Mouse (Mus musculus) thymus, adult 18-20 months (tissue): ENCODE data around the gene Pigc.

ENCODE experiments used
- DNase-seq, 2 experiments: peaks; one replicate each; pipeline ENCODE4 v3.0.0; 2022; ENCODE audit warnings: mixed read lengths in 2 of 2

Gene Pigc

GRCm38 (mm10) chr1:162008631-162009067, 39.7 kb downstream of the Pigc start:
- no peak for DNase-seq

DNA sequence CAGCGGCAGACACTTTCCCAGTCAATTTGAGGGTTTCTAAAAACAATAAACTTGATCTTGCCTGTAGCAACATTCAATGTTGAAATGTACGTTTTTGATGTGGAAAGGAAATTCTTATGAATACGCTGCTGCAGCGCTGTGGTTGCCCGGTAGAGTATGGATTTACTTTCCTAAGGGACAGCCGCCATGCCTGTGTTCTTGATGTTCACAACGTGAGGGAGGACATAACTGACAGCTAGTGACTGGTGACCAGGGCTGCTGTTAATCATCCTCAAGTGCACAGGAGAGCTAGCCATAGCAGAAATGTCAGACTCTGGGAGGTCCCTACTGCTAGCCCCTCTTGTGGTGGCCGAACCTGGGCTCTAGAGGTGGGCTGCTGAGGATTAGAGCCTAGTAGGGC, 40.1 kb downstream of the Pigc start:
- no peak for DNase-seq

GRCm38 (mm10) chr1:162011523-162012245, 42.7 kb downstream of the Pigc start:
- no peak for DNase-seq

GRCm38 (mm10) chr1:162013561-162013960, 44.6 kb downstream of the Pigc start:
- no peak for DNase-seq

DNA sequence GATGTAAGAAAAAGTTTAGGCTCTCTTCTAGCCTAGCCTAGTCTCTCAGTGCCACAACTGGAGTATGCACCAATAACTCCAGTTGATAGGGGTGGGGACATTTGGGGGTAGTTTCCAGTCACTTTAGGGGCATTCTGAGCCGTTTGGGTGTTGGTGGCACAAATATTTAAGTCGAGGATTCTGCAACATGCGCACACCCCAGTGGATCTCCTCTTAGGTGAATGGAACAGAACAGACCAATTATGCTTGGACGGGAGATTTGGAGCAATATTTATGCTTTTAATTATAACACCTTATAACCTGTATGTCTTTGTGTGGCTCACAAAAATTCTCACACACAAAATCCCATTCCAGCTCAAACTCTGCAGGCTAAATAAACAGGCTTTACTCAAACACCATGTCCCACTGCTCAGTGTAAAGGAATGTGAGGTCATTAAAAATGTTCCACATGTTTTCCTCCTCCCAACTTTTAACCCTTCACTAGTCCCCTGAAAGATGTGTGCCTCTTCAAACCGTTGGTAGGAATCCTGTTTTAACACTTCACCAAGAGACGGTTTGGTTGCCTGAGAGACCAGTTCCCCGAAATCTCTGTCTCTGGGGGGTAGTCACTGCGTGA, 46.4 kb downstream of the Pigc start:
- DNase-seq = no peak

DNA sequence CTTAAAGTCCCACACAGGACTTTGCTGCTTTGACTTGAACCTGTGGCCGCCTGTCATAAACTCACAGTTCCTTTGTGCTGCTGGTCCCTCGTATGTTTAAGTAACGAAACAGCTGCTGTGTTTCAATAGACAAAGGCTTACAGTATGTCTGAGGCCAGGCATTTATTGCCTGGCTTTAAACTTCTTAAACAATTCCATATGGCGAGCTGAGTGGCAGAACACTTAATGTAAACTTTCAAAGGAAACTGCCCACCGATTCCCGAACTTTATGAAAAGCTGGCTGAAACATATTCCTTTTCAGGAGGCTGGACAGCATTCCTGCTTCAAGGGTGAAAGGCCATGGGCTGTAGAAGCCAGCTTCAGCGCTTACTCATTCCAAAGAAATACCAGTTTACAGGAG, 48.0 kb downstream of the Pigc start:
- no peak for DNase-seq

DNA sequence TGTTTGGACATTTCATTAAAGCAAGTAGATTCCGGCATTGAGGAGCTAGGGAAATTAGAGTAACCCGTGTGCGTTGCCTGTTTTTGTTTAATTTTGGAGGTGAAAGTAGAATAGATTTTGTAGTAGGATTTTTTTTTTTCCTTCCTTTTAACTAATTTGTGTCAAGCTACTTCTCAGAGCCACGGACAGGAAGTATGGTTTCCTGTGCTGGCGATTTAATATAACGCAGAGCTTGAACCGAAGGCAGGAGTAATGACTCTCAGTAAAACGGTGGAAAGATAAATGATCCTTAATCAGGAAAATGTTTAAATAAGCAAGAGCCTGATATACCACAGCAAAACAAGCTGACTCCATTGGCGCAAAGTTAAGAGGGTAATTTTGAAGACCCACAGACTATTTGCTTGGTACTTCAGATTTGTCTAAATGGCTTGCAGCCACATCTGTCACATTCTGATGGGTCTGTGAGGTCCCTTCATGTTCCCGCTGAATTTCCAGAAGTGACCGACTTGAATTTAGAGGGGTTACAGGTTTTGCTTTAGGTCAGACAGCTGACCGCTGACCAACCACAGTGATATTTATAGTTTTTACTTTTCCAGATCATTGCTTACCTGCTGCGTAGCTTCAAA, 49.1 kb downstream of the Pigc start:
- DNase-seq = no peak

DNA sequence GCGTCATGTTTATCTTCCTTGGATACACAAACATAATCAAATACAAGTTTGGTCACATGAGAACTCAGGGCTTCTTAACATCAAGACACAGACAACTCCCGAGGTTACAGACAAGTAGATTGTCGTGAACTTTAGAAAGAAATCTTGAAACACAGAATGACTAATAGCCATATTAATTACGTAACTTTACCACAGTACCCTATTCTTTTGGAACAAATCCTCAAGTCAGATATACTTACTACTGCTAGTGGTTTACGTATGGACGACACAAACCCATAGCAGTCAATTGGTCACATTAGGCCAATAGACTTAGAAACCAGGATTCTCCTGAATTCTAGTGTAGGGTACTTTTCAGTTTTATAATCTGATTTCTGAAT, 49.6 kb downstream of the Pigc start:
- DNase-seq = no peak

GRCm38 (mm10) chr1:162020303-162020731, 51.3 kb downstream of the Pigc start:
- DNase-seq = no peak

- no peak for DNase-seq
Measured at GRCm38 (mm10) chr1:162020766-162021165, 51.8 kb downstream of the Pigc start.
